Mouse (Mus musculus): ENCODE results near the gene Farp2.

GRCm38 (mm10) chr1:93624502-93624901 lies 112.6 kb downstream of the Farp2 start:
- TF ChIP-seq CTCF (IDR thresholded peaks at IDR 0.05; ENCODE audit: insufficient read depth, low read length) (no peak), POLR2A (IDR thresholded peaks at IDR 0.05; ENCODE audit: borderline replicate concordance, extremely low read depth, low read depth, low read length) (no peak)
